Mouse (Mus musculus): ENCODE data around the gene Jund. TPM values are rescaled to one million over a fixed set of nuclear protein-coding genes. Genes with fewer than 3 reads are reported as not detected.

The Jund gene
- 95.1 and 117 TPM in 2 replicates for polyA plus RNA-seq (2014; fragmentation: Nextera tagmentation; extraction: Ambion mirVana)

GRCm38 (mm10) chr8:70698310-70699109, at the start of gene Jund:
Jund (plus strand) TSS chr8:70698949.
- under 1% methylated on average over 54 of the region's 69 CpGs for WGBS
- peak; percentile 87 for ATAC-seq (ENCODE audit: low FRiP score, low TSS enrichment)
- H3K4me2 ChIP-seq (replicated peaks; ENCODE audit: low read depth, low read length) = peak within 1 kb of the TSS; percentile 54
- peak within 1 kb of the TSS; percentile 100 for H3K9ac ChIP-seq (ENCODE audit: low read depth, low read length)
- H3K36me3 ChIP-seq (ENCODE audit: control insufficient read depth, insufficient read depth, low read length) = peaks cover 13% of the 10 kb centered on the region; the same call in 1 of the 2 replicates
- H3K9me3 ChIP-seq (ENCODE audit: control insufficient read depth, low read length) = no peaks in the 10 kb centered on the region
- H3K27ac ChIP-seq (ENCODE audit: low read depth, low read length) = peak within 1 kb of the TSS; percentile 99
- H3K4me1 ChIP-seq (ENCODE audit: control insufficient read depth, insufficient read depth, low read length) = peaks cover 46% of the 10 kb centered on the region
- peak within 1 kb of the TSS; percentile 97 for H3K4me3 ChIP-seq (ENCODE audit: low read length)
- no peaks in the 10 kb centered on the region for H3K27me3 ChIP-seq (ENCODE audit: control insufficient read depth, insufficient read depth, low read length)

GRCm38 (mm10) chr8:70649324-70649723, 49.4 kb upstream of the Jund start:
- H3K9me3 ChIP-seq (ENCODE audit: control insufficient read depth, low read length) = no peaks in the 10 kb centered on the region
- H3K4me1 ChIP-seq (ENCODE audit: control insufficient read depth, insufficient read depth, low read length) = peaks cover 34% of the 10 kb centered on the region
- H3K27ac ChIP-seq (ENCODE audit: low read depth, low read length) = peak overlapping the region; percentile 32; the same call in 1 of the 2 replicates
- no peak overlapping the region for H3K9ac ChIP-seq (ENCODE audit: low read depth, low read length)
- ATAC-seq (ENCODE audit: low FRiP score, low TSS enrichment) = peak; percentile 26; the same call in 1 of the 2 replicates
- WGBS = 70% methylated on average over 4 of the region's 4 CpGs
- H3K4me3 ChIP-seq (ENCODE audit: low read length) = no peak overlapping the region
- no peaks in the 10 kb centered on the region for H3K27me3 ChIP-seq (ENCODE audit: control insufficient read depth, insufficient read depth, low read length)
- H3K4me2 ChIP-seq (replicated peaks; ENCODE audit: low read depth, low read length) = no peak overlapping the region
- H3K36me3 ChIP-seq (ENCODE audit: control insufficient read depth, insufficient read depth, low read length) = peaks cover 21% of the 10 kb centered on the region

- Histone ChIP-seq H3K9me3 (ENCODE audit: control insufficient read depth, low read length) (no peaks in the 10 kb centered on the region), H3K36me3 (ENCODE audit: control insufficient read depth, insufficient read depth, low read length) (peaks cover 29% of the 10 kb centered on the region), H3K4me1 (ENCODE audit: control insufficient read depth, insufficient read depth, low read length) (peaks cover 34% of the 10 kb centered on the region), H3K27ac (ENCODE audit: low read depth, low read length) (no peak overlapping the region), H3K4me3 (ENCODE audit: low read length) (no peak overlapping the region), H3K9ac (ENCODE audit: low read depth, low read length) (no peak overlapping the region), H3K4me2 (replicated peaks; ENCODE audit: low read depth, low read length) (no peak overlapping the region), H3K27me3 (ENCODE audit: control insufficient read depth, insufficient read depth, low read length) (no peaks in the 10 kb centered on the region)
- no peak for ATAC-seq (ENCODE audit: low FRiP score, low TSS enrichment)
- WGBS = 94% methylated on average over 17 of the region's 17 CpGs
These were observed 48.4 kb upstream of the Jund start for GRCm38 (mm10) chr8:70650351-70650750.

GRCm38 (mm10) chr8:70653226-70653625, 45.5 kb upstream of the Jund start:
- Histone ChIP-seq H3K27ac (ENCODE audit: low read depth, low read length) (no peak overlapping the region), H3K4me3 (ENCODE audit: low read length) (no peak overlapping the region), H3K9me3 (ENCODE audit: control insufficient read depth, low read length) (no peaks in the 10 kb centered on the region), H3K4me1 (ENCODE audit: control insufficient read depth, insufficient read depth, low read length) (peaks cover 8% of the 10 kb centered on the region), H3K9ac (ENCODE audit: low read depth, low read length) (no peak overlapping the region), H3K4me2 (replicated peaks; ENCODE audit: low read depth, low read length) (no peak overlapping the region), H3K36me3 (ENCODE audit: control insufficient read depth, insufficient read depth, low read length) (peaks cover 40% of the 10 kb centered on the region), H3K27me3 (ENCODE audit: control insufficient read depth, insufficient read depth, low read length) (no peaks in the 10 kb centered on the region)
- ATAC-seq (ENCODE audit: low FRiP score, low TSS enrichment) = no peak
- 58% methylated on average over 2 of the region's 2 CpGs for WGBS

GRCm38 (mm10) chr8:70654121-70654520, 44.6 kb upstream of the Jund start:
- Histone ChIP-seq H3K9ac (ENCODE audit: low read depth, low read length) (no peak overlapping the region), H3K4me3 (ENCODE audit: low read length) (no peak overlapping the region), H3K4me1 (ENCODE audit: control insufficient read depth, insufficient read depth, low read length) (peaks cover 13% of the 10 kb centered on the region), H3K4me2 (replicated peaks; ENCODE audit: low read depth, low read length) (no peak overlapping the region), H3K27ac (ENCODE audit: low read depth, low read length) (no peak overlapping the region), H3K9me3 (ENCODE audit: control insufficient read depth, low read length) (no peaks in the 10 kb centered on the region), H3K36me3 (ENCODE audit: control insufficient read depth, insufficient read depth, low read length) (peaks cover 40% of the 10 kb centered on the region), H3K27me3 (ENCODE audit: control insufficient read depth, insufficient read depth, low read length) (no peaks in the 10 kb centered on the region)
- ATAC-seq (ENCODE audit: low FRiP score, low TSS enrichment) = no peak
- WGBS = 54% methylated on average over 1 of the region's 1 CpGs

- H3K9me3 ChIP-seq (ENCODE audit: control insufficient read depth, low read length) = no peaks in the 10 kb centered on the region
- no peak overlapping the region for H3K9ac ChIP-seq (ENCODE audit: low read depth, low read length)
- 64% methylated on average over 2 of the region's 2 CpGs for WGBS
- H3K4me3 ChIP-seq (ENCODE audit: low read length) = no peak overlapping the region
- H3K27ac ChIP-seq (ENCODE audit: low read depth, low read length) = no peak overlapping the region
- no peak overlapping the region for H3K4me2 ChIP-seq (replicated peaks; ENCODE audit: low read depth, low read length)
- H3K4me1 ChIP-seq (ENCODE audit: control insufficient read depth, insufficient read depth, low read length) = peaks cover 8% of the 10 kb centered on the region
- H3K27me3 ChIP-seq (ENCODE audit: control insufficient read depth, insufficient read depth, low read length) = no peaks in the 10 kb centered on the region
- H3K36me3 ChIP-seq (ENCODE audit: control insufficient read depth, insufficient read depth, low read length) = peaks cover 33% of the 10 kb centered on the region
- no peak for ATAC-seq (ENCODE audit: low FRiP score, low TSS enrichment)
These were observed 43.3 kb upstream of the Jund start for GRCm38 (mm10) chr8:70655469-70655868.

- H3K4me3 ChIP-seq (ENCODE audit: low read length) = no peak overlapping the region
- H3K27me3 ChIP-seq (ENCODE audit: control insufficient read depth, insufficient read depth, low read length) = no peaks in the 10 kb centered on the region
- no peak overlapping the region for H3K9ac ChIP-seq (ENCODE audit: low read depth, low read length)
- H3K4me2 ChIP-seq (replicated peaks; ENCODE audit: low read depth, low read length) = no peak overlapping the region
- peaks cover 8% of the 10 kb centered on the region for H3K4me1 ChIP-seq (ENCODE audit: control insufficient read depth, insufficient read depth, low read length)
- H3K9me3 ChIP-seq (ENCODE audit: control insufficient read depth, low read length) = no peaks in the 10 kb centered on the region
- WGBS = 67% methylated on average over 13 of the region's 13 CpGs
- no peak for ATAC-seq (ENCODE audit: low FRiP score, low TSS enrichment)
- no peak overlapping the region for H3K27ac ChIP-seq (ENCODE audit: low read depth, low read length)
- H3K36me3 ChIP-seq (ENCODE audit: control insufficient read depth, insufficient read depth, low read length) = peaks cover 24% of the 10 kb centered on the region
These were observed 42.5 kb upstream of the Jund start for GRCm38 (mm10) chr8:70656193-70656790.

GRCm38 (mm10) chr8:70657214-70657613, 41.5 kb upstream of the Jund start:
- Histone ChIP-seq H3K27ac (ENCODE audit: low read depth, low read length) (no peak overlapping the region), H3K9ac (ENCODE audit: low read depth, low read length) (no peak overlapping the region), H3K4me1 (ENCODE audit: control insufficient read depth, insufficient read depth, low read length) (peaks cover 8% of the 10 kb centered on the region), H3K4me2 (replicated peaks; ENCODE audit: low read depth, low read length) (no peak overlapping the region), H3K4me3 (ENCODE audit: low read length) (no peak overlapping the region), H3K9me3 (ENCODE audit: control insufficient read depth, low read length) (no peaks in the 10 kb centered on the region), H3K27me3 (ENCODE audit: control insufficient read depth, insufficient read depth, low read length) (no peaks in the 10 kb centered on the region), H3K36me3 (ENCODE audit: control insufficient read depth, insufficient read depth, low read length) (peaks cover 19% of the 10 kb centered on the region)
- no peak for ATAC-seq (ENCODE audit: low FRiP score, low TSS enrichment)
- WGBS = 96% methylated on average over 3 of the region's 3 CpGs

GRCm38 (mm10) chr8:70657739-70658138, 41.0 kb upstream of the Jund start:
- Histone ChIP-seq H3K9me3 (ENCODE audit: control insufficient read depth, low read length) (no peaks in the 10 kb centered on the region), H3K9ac (ENCODE audit: low read depth, low read length) (no peak overlapping the region)

More at GRCm38 (mm10) chr8:70657739-70658138, 41.0 kb upstream of the Jund start:
- Histone ChIP-seq H3K27me3 (ENCODE audit: control insufficient read depth, insufficient read depth, low read length) (no peaks in the 10 kb centered on the region), H3K27ac (ENCODE audit: low read depth, low read length) (no peak overlapping the region), H3K36me3 (ENCODE audit: control insufficient read depth, insufficient read depth, low read length) (peaks cover 19% of the 10 kb centered on the region), H3K4me1 (ENCODE audit: control insufficient read depth, insufficient read depth, low read length) (peaks cover 8% of the 10 kb centered on the region), H3K4me2 (replicated peaks; ENCODE audit: low read depth, low read length) (no peak overlapping the region), H3K4me3 (ENCODE audit: low read length) (no peak overlapping the region)
- ATAC-seq (ENCODE audit: low FRiP score, low TSS enrichment) = no peak
- 87% methylated on average over 2 of the region's 2 CpGs for WGBS
